29 mouse cellular contexts compared by ENCODE assay signal in genomic region chr2:108083911-108084310, GRCm38 (mm10).
DNase-seq lines count a peak whose midpoint lies in the region; ATAC-seq lines count a peak whose summit lies in the region.
"Had no signal": no experiment of that assay in that cellular context is flagged by ENCODE, and none has a peak within 500 bp of the region (broad histone marks: within the 10 kb centered on the region; RNA-seq: fewer than 3 reads in every experiment).

No protein-coding gene starts in this region.

- H3K9ac ChIP-seq in midbrain, embryonic 14.5 days (replicated peaks; ENCODE audit: low read length): no peak overlapping the region
- no peak overlapping the region for H3K9ac ChIP-seq in midbrain, embryonic 11.5 days (ENCODE audit: low read length)
- no peak overlapping the region for H3K9ac ChIP-seq in forebrain, embryonic 11.5 days (ENCODE audit: low read length)
- H3K9ac ChIP-seq: embryonic facial prominence, embryonic 13.5 days; forebrain, postnatal 0 days; hindbrain, embryonic 13.5 days had no signal

- H3K27me3 ChIP-seq in midbrain, embryonic 14.5 days (ENCODE audit: control insufficient read depth, insufficient read depth, low read length): no peaks in the 10 kb centered on the region
- no peaks in the 10 kb centered on the region for H3K27me3 ChIP-seq in midbrain, embryonic 11.5 days (ENCODE audit: control insufficient read depth, insufficient read depth, low read length)
- H3K27me3 ChIP-seq in forebrain, embryonic 11.5 days (ENCODE audit: control insufficient read depth, insufficient read depth, low read length): no peaks in the 10 kb centered on the region
- H3K27me3 ChIP-seq: embryonic facial prominence, embryonic 13.5 days; hindbrain, embryonic 13.5 days had no signal

- ATAC-seq in midbrain, embryonic 14.5 days (ENCODE audit: low FRiP score, low TSS enrichment): no peak
- no peak for ATAC-seq in midbrain, embryonic 11.5 days (ENCODE audit: low FRiP score)
- ATAC-seq in forebrain, embryonic 11.5 days (replicated peaks; ENCODE audit: low FRiP score): no peak
- ATAC-seq: CD4-positive, CD25-positive, alpha-beta regulatory T cell, adult 4 months; forebrain, embryonic 14.5 days; forebrain, postnatal 0 days; hindbrain, embryonic 16.5 days had no signal

- no peak overlapping the region for H3K4me3 ChIP-seq in midbrain, embryonic 14.5 days (replicated peaks; ENCODE audit: low read depth, low read length)
- H3K4me3 ChIP-seq in midbrain, embryonic 11.5 days (ENCODE audit: low read depth, low read length): no peak overlapping the region
- H3K4me3 ChIP-seq in forebrain, embryonic 11.5 days (ENCODE audit: low read depth, low read length): no peak overlapping the region
- H3K4me3 ChIP-seq: embryonic facial prominence, embryonic 10.5 days; embryonic facial prominence, embryonic 13.5 days; forebrain, embryonic 10.5 days; gastrocnemius, adult 2 months; hindbrain, embryonic 10.5 days; hindbrain, embryonic 13.5 days had no signal

- no peaks in the 10 kb centered on the region for H3K36me3 ChIP-seq in midbrain, embryonic 14.5 days (ENCODE audit: control insufficient read depth, insufficient read depth, low read length)
- H3K36me3 ChIP-seq in midbrain, embryonic 11.5 days (ENCODE audit: control insufficient read depth, insufficient read depth, low read length): no peaks in the 10 kb centered on the region
- H3K36me3 ChIP-seq in forebrain, embryonic 11.5 days (ENCODE audit: control insufficient read depth, insufficient read depth, low read length): no peaks in the 10 kb centered on the region
- H3K36me3 ChIP-seq: embryonic facial prominence, embryonic 10.5 days; embryonic facial prominence, embryonic 13.5 days; forebrain, embryonic 10.5 days; hindbrain, embryonic 10.5 days; hindbrain, embryonic 13.5 days had no signal

- peak; percentile 1 for DNase-seq in midbrain, embryonic 14.5 days
- no peak for DNase-seq in midbrain, embryonic 11.5 days (ENCODE audit: low spot score, missing footprints)
- DNase-seq in adipocyte (ENCODE audit: low spot score): peak; percentile 7
- DNase-seq in brain, adult 2 months (ENCODE audit: low read depth, low spot score): peak; percentile 51
- peak; percentile 17 for DNase-seq in layer of hippocampus, adult 9-10 months (ENCODE audit: low spot score)
- no peak for DNase-seq in heart, postnatal 10 days
- DNase-seq in forebrain, embryonic 11.5 days (ENCODE audit: low spot score): no peak
- no peak for DNase-seq in cerebellum, postnatal 25 days
- DNase-seq: adrenal gland, adult 8-10 months; adrenal gland, postnatal 36 days; cerebellum, adult 11 months; cerebellum, adult 2 months; cerebellum, adult 9-11 months; cerebellum, postnatal 36 days; embryo, embryonic 11 days; forebrain, postnatal 0 days; gastrocnemius, adult 2 months; gastrocnemius, postnatal 14 days; heart, adult 11 months; heart, postnatal 36 days had no signal

- no peak overlapping the region for H3K27ac ChIP-seq in midbrain, embryonic 14.5 days (replicated peaks; ENCODE audit: low read depth, low read length)
- H3K27ac ChIP-seq in midbrain, embryonic 11.5 days (ENCODE audit: low read depth, low read length): no peak overlapping the region
- no peak overlapping the region for H3K27ac ChIP-seq in forebrain, embryonic 11.5 days (ENCODE audit: low read depth, low read length)
- H3K27ac ChIP-seq: embryonic facial prominence, embryonic 10.5 days; embryonic facial prominence, embryonic 13.5 days; forebrain, embryonic 10.5 days; gastrocnemius, adult 2 months; hindbrain, embryonic 10.5 days; hindbrain, embryonic 13.5 days had no signal

- no peak overlapping the region for H3K4me2 ChIP-seq in midbrain, embryonic 14.5 days (ENCODE audit: low read length)
- no peak overlapping the region for H3K4me2 ChIP-seq in midbrain, embryonic 11.5 days
- H3K4me2 ChIP-seq in forebrain, embryonic 11.5 days (ENCODE audit: low read depth, low read length, severe bottlenecking): no peak overlapping the region
- H3K4me2 ChIP-seq: embryonic facial prominence, embryonic 13.5 days; heart, embryonic 11.5 days; hindbrain, embryonic 13.5 days had no signal

- intact Hi-C loops in heart, postnatal 10 days (cut with DNase I): no loop called here

- H3K4me1 ChIP-seq in midbrain, embryonic 14.5 days (ENCODE audit: control insufficient read depth, insufficient read depth, low read length): no peaks in the 10 kb centered on the region
- no peaks in the 10 kb centered on the region for H3K4me1 ChIP-seq in midbrain, embryonic 11.5 days (ENCODE audit: control insufficient read depth, insufficient read depth, low read length)
- H3K4me1 ChIP-seq in forebrain, embryonic 11.5 days (replicated peaks; ENCODE audit: control insufficient read depth, insufficient read depth, low read length): no peaks in the 10 kb centered on the region
- H3K4me1 ChIP-seq: embryonic facial prominence, embryonic 10.5 days; embryonic facial prominence, embryonic 13.5 days; forebrain, embryonic 10.5 days; hindbrain, embryonic 10.5 days; hindbrain, embryonic 13.5 days had no signal

- H3K9me3 ChIP-seq in midbrain, embryonic 14.5 days (ENCODE audit: control insufficient read depth, low read length): no peaks in the 10 kb centered on the region
- H3K9me3 ChIP-seq in midbrain, embryonic 11.5 days (ENCODE audit: control insufficient read depth, low read length): no peaks in the 10 kb centered on the region
- H3K9me3 ChIP-seq in forebrain, embryonic 11.5 days (ENCODE audit: control insufficient read depth, low read length): no peaks in the 10 kb centered on the region
- H3K9me3 ChIP-seq: embryonic facial prominence, embryonic 10.5 days; embryonic facial prominence, embryonic 13.5 days; forebrain, embryonic 10.5 days; hindbrain, embryonic 10.5 days; hindbrain, embryonic 13.5 days had no signal

- WGBS in midbrain, embryonic 14.5 days: 83% methylated on average over 3 of the region's 3 CpGs
- 83% methylated on average over 3 of the region's 3 CpGs for WGBS in midbrain, embryonic 11.5 days
- WGBS in forebrain, embryonic 11.5 days: 83% methylated on average over 3 of the region's 3 CpGs

Comparison
In these comparisons a context has a peak if more than half of its experiments do, and no peak if none do; other contexts are left out.
1. DNase-seq: peak in midbrain, embryonic 14.5 days (single experiment), adipocyte (single experiment), brain, adult 2 months (single experiment) and layer of hippocampus, adult 9-10 months (single experiment); none in midbrain, embryonic 11.5 days (single experiment), heart, postnatal 10 days (0 of 2), forebrain, embryonic 11.5 days (single experiment) and cerebellum, postnatal 25 days (0 of 2).